Mouse (Mus musculus) adrenal gland, adult 8-10 months (tissue): ENCODE results near the gene Efhd2. TPM values are rescaled to one million over a fixed set of nuclear protein-coding genes. Genes with fewer than 3 reads are reported as not detected.

ENCODE experiments used
- DNase-seq: peaks from one replicate; pipeline ENCODE4 v3.0.0; 2022
- total RNA-seq, 4 experiments: library from RNA; stranded (reverse); gene quantifications; 2 replicates each; pipeline ENCODE4 v1.2.4; 2022

The Efhd2 gene
- 10 to 100 TPM; 32.2 to 38.0 (median 35.7) TPM for total RNA-seq

- DNase-seq: peak; percentile 58
Observed at GRCm38 (mm10) chr4:141874601-141875460, at the start of gene Efhd2. TSS of gene Efhd2 (minus strand) at chr4:141874920.

- no peak for DNase-seq
Observed at GRCm38 (mm10) chr4:141923961-141924360, 49.2 kb upstream of the Efhd2 start.

GRCm38 (mm10) chr4:141920391-141920790 is 45.7 kb upstream of the Efhd2 start:
- DNase-seq: no peak

GRCm38 (mm10) chr4:141917735-141918419 is 43.2 kb upstream of the Efhd2 start:
- no peak for DNase-seq

GRCm38 (mm10) chr4:141914040-141914439 is 39.3 kb upstream of the Efhd2 start:
- peak; percentile 18 for DNase-seq

GRCm38 (mm10) chr4:141913201-141913993 is 38.7 kb upstream of the Efhd2 start:
- DNase-seq: no peak

- no peak for DNase-seq
Observed at GRCm38 (mm10) chr4:141904710-141905109, 30.0 kb upstream of the Efhd2 start.

GRCm38 (mm10) chr4:141902479-141902858 is 27.7 kb upstream of the Efhd2 start:
- DNase-seq: no peak

- no peak for DNase-seq
Observed at GRCm38 (mm10) chr4:141901711-141902478, 27.2 kb upstream of the Efhd2 start.

- DNase-seq: no peak
Observed at GRCm38 (mm10) chr4:141900421-141900820, 25.7 kb upstream of the Efhd2 start.

GRCm38 (mm10) chr4:141899936-141900335 is 25.2 kb upstream of the Efhd2 start:
- DNase-seq: no peak

- DNase-seq: no peak
Observed at GRCm38 (mm10) chr4:141898905-141899304, 24.2 kb upstream of the Efhd2 start.

GRCm38 (mm10) chr4:141897838-141898237 is 23.1 kb upstream of the Efhd2 start:
- no peak for DNase-seq

- DNase-seq: no peak
Observed at GRCm38 (mm10) chr4:141897225-141897624, 22.5 kb upstream of the Efhd2 start.

- DNase-seq: no peak
Observed at GRCm38 (mm10) chr4:141895772-141896171, 21.1 kb upstream of the Efhd2 start.

GRCm38 (mm10) chr4:141893157-141893784 is 18.6 kb upstream of the Efhd2 start:
- no peak for DNase-seq

- DNase-seq: no peak
Observed at GRCm38 (mm10) chr4:141886385-141886968, 11.8 kb upstream of the Efhd2 start.

- no peak for DNase-seq
Observed at GRCm38 (mm10) chr4:141885451-141885850, 10.7 kb upstream of the Efhd2 start.

- DNase-seq: no peak
Observed at GRCm38 (mm10) chr4:141882858-141883257, 8.1 kb upstream of the Efhd2 start.

GRCm38 (mm10) chr4:141881950-141882349 is 7.2 kb upstream of the Efhd2 start:
- DNase-seq: no peak

GRCm38 (mm10) chr4:141881289-141881914 is 6.7 kb upstream of the Efhd2 start:
- DNase-seq: no peak
